Mouse (Mus musculus): Measurements from ENCODE around the gene Tmem104.

- no peak for TF ChIP-seq CTCF (IDR thresholded peaks at IDR 0.05; ENCODE audit: low read depth, low read length)
- no peak for TF ChIP-seq POLR2A (IDR thresholded peaks at IDR 0.05; ENCODE audit: extremely low read depth, insufficient read depth, low read length)
Measured at GRCm38 (mm10) chr11:115166776-115167175, 20.5 kb upstream of the Tmem104 start.

Data from liver, adult 2 months (tissue).